Mouse (Mus musculus) urinary bladder, postnatal 0 days (tissue): ENCODE measurements around the gene Apob. TPM values are rescaled to one million over a fixed set of nuclear protein-coding genes. Genes with fewer than 3 reads are reported as not detected.

Experiments used
- polyA plus RNA-seq: library from polyadenylated mRNA; unstranded; fragments of >200 nt; fragmentation: Nextera tagmentation; extraction: Ambion mirVana; gene quantifications from 2 replicates; pipeline ENCODE4 v1.2.1, GENCODE M21; 2015

Apob gene
- polyA plus RNA-seq = 0.06 and 0.25 TPM in 2 replicates

DNA sequence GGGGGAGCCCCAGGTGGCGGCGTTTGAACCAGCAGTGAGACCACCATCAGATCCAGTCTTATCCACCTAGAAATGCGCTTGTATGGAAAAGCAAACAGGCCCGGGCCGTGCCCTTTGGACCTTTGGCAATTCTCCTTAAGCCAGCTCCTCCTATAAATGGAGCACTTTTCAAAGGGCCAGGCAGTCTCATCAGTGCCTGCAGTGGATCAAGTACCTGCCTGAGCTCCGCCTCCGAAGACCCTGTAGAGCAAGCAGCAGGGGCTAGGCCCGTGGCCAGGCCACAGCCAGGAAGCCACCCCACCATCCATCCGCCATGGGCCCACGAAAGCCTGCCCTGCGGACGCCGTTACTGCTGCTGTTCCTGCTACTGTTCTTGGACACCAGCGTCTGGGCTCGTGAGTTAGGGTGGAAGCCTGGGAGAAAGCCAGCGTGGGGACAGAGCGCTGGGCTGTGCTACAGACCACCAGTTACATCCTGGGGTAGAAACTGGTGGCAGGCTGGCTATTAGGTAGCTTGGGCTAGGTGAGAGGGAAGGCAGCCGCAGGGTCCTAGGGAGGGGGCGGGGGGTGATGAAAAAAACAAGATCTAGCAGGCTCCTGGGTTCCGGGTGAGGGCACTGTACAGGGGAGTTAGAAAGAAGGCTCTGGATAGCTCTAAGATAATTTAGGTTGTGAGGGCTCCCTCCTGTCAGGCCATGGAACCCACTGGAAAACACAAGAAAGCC is at the start of gene Apob:
Gene Apob (plus strand): TSS at position 183 of the 724 bp plus-strand sequence.

Other genes starting within 250 kb of the Apob start
- gene Ldah, start 230.5 kb downstream of the Apob start, polyA plus RNA-seq = 39.7 and 43.9 TPM in 2 replicates